Mouse (Mus musculus): Measurements from ENCODE around the gene Srsf2. TPM values are rescaled to one million over a fixed set of nuclear protein-coding genes. Genes with fewer than 3 reads are reported as not detected.

Srsf2 gene
- total RNA-seq, 2 experiments from 2014 or later, result 68.0 to 72.0 TPM

DNA sequence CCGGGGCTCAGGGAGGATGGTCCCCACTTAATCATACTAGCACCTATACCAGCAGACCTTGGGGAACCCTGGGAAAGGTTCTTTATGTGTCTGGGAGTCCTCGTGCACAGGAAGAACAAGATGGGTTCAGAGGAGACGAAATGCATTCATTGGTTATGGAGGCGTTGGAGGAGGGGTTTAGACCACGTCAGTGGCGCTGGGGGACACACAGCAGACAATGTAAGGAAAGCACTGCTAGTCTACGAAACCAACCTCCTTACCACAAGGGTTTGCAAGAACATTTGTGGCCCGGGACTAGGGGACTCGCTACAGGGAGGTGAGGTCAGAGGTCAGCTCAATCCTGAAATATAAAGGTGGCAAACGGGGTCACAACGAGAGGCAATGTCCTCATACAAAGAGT lies 42.4 kb downstream of the Srsf2 start:
- DNase-seq (ENCODE audit: low spot score), result no peak

- DNase-seq (ENCODE audit: low spot score), result no peak
These were observed 43.4 kb downstream of the Srsf2 start for GRCm38 (mm10) chr11:116809520-116809919.

- no peak for DNase-seq (ENCODE audit: low spot score)
These were observed 44.0 kb downstream of the Srsf2 start for GRCm38 (mm10) chr11:116808811-116809395.

GRCm38 (mm10) chr11:116807938-116808606 lies 44.8 kb downstream of the Srsf2 start:
- DNase-seq (ENCODE audit: low spot score), result peak; percentile 91

DNA sequence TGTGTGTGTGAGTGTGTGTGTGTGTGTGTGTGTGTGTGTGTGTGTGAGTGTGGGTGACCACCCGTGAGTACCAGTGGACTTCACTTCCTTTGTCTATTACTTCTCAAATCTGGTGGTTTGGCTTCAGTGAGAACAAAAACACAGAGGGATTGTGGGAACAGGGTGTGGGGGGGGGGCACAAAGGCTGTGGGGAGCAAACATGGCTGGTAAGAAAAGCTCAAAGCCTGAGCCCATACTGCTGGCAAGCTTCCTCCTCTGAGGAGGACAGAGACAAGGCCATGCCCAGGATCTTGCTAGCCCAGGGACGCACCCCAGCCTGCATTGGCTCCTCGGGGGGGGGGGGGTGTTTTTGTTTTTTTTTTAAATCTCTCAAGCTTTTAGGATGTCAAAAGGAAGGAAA lies 45.4 kb downstream of the Srsf2 start:
- DNase-seq (ENCODE audit: low spot score), result no peak

- no peak for DNase-seq (ENCODE audit: low spot score)
These were observed 45.8 kb downstream of the Srsf2 start for GRCm38 (mm10) chr11:116807116-116807515.

- no peak for DNase-seq (ENCODE audit: low spot score)
These were observed 46.5 kb downstream of the Srsf2 start for GRCm38 (mm10) chr11:116806136-116807071.

DNA sequence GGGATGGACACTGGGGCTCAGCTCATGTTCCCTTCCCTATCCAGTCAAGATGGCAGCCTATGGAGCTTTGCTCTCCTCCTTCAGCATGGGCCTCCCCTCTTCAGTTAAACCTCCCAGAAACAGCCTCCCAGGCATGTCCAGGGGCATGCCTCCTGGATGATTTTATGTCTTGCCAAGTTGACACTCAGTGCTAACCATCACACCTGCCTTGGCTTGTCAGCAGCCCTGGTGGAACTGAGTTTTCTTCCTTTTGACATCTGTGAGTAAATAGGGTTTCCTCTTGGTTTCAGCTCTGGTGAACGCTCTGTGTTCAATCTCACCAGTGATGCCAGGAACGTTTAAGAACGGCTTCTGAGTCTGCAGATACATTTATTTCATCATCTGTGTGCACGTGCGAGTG lies 50.2 kb downstream of the Srsf2 start:
- DNase-seq (ENCODE audit: low spot score), result no peak

- no peak for DNase-seq (ENCODE audit: low spot score)
These were observed 51.8 kb downstream of the Srsf2 start for GRCm38 (mm10) chr11:116801106-116801505.

Other genes with a start within 250 kb of the Srsf2 start
- gene Rhbdf2, start 226.1 kb downstream of the Srsf2 start, total RNA-seq (2021), result 10 to 100 TPM; 11.2 to 11.9 TPM
- under 1 TPM; 0.34 to 0.50 TPM for gene Prcd, start 199.6 kb downstream of the Srsf2 start, total RNA-seq (2021)
- 10 to 100 TPM; 10.5 to 15.0 TPM for gene Cygb, start 198.8 kb downstream of the Srsf2 start, total RNA-seq (2021)
- not detected for gene St6galnac1, start 77.6 kb downstream of the Srsf2 start, total RNA-seq (2021)
- 1 to 10 TPM; 5.2 to 8.2 TPM for gene Mxra7, start 25.0 kb downstream of the Srsf2 start, total RNA-seq (2021)
- 10 to 100 TPM; 40.1 to 41.4 TPM for gene Mettl23, start 9.8 kb downstream of the Srsf2 start, total RNA-seq (2021)
- gene Jmjd6, start 9.6 kb downstream of the Srsf2 start, total RNA-seq (2021), result 10 to 100 TPM; 18.4 to 28.1 TPM
- gene Mfsd11, start 654 bp downstream of the Srsf2 start, total RNA-seq (2021), result 10 to 100 TPM; 19.1 to 26.2 TPM
- not detected for gene Mgat5b, start 65.8 kb upstream of the Srsf2 start, total RNA-seq (2021)

Measured in gastrocnemius, adult 18-20 months (tissue).